ENCODE assay signal across 7 mouse cellular contexts in genomic region chr11:87662407-87662806, GRCm38 (mm10). TPM values are rescaled to one million over a fixed set of nuclear protein-coding genes. Genes with fewer than 3 reads are reported as not detected.
DNase-seq lines count a peak whose midpoint lies in the region; ATAC-seq lines count a peak whose summit lies in the region.

Rnf43 (plus strand) TSS chr11:87662722.

- H3K27ac ChIP-seq in embryonic facial prominence, embryonic 12.5 days = no peak within 1 kb of the TSS
- H3K27ac ChIP-seq in limb, embryonic 11.5 days (replicated peaks; ENCODE audit: low read depth, low read length) = no peak within 1 kb of the TSS
- no peak within 1 kb of the TSS for H3K27ac ChIP-seq in midbrain, embryonic 14.5 days (replicated peaks; ENCODE audit: low read depth, low read length)

- peak within 1 kb of the TSS; percentile 25; the same call in 1 of the 2 replicates for H3K9ac ChIP-seq in embryonic facial prominence, embryonic 12.5 days
- H3K9ac ChIP-seq in limb, embryonic 11.5 days (ENCODE audit: low read length) = no peak within 1 kb of the TSS
- H3K9ac ChIP-seq in midbrain, embryonic 14.5 days (replicated peaks; ENCODE audit: low read length) = no peak within 1 kb of the TSS

- DNase-seq in adrenal gland, postnatal 25 days = peak; percentile 83
- peak; percentile 95 for DNase-seq in heart, adult 11 months
- DNase-seq in kidney, adult 18-20 months = peak; percentile 93
- DNase-seq in limb, embryonic 11.5 days (ENCODE audit: low spot score) = peak; percentile 90
- peak; percentile 88 for DNase-seq in midbrain, embryonic 14.5 days
- DNase-seq in spleen, adult 18-20 months = peak; percentile 75 to 88

- peak within 1 kb of the TSS; percentile 62 for H3K4me2 ChIP-seq in embryonic facial prominence, embryonic 12.5 days (replicated peaks)
- peak within 1 kb of the TSS; percentile 55 for H3K4me2 ChIP-seq in limb, embryonic 11.5 days (ENCODE audit: low read depth, severe bottlenecking)
- H3K4me2 ChIP-seq in midbrain, embryonic 14.5 days (ENCODE audit: low read length) = peak within 1 kb of the TSS; percentile 48

- H3K4me3 ChIP-seq in embryonic facial prominence, embryonic 12.5 days = peak within 1 kb of the TSS; percentile 38
- H3K4me3 ChIP-seq in limb, embryonic 11.5 days (ENCODE audit: low read depth, low read length) = peak within 1 kb of the TSS; percentile 26
- H3K4me3 ChIP-seq in midbrain, embryonic 14.5 days (replicated peaks; ENCODE audit: low read depth, low read length) = peak within 1 kb of the TSS; percentile 17

- 0% methylated on average over 8 of the region's 8 CpGs for WGBS in embryonic facial prominence, embryonic 12.5 days
- WGBS in limb, embryonic 11.5 days = under 1% methylated on average over 8 of the region's 8 CpGs
- 0% methylated on average over 8 of the region's 8 CpGs for whole genome bisulfite sequencing in midbrain, embryonic 14.5 days

- peaks cover 9% of the 10 kb centered on the region for H3K27me3 ChIP-seq in embryonic facial prominence, embryonic 12.5 days
- peaks cover 14% of the 10 kb centered on the region for H3K27me3 ChIP-seq in limb, embryonic 11.5 days (ENCODE audit: control insufficient read depth, insufficient read depth, low read length)
- H3K27me3 ChIP-seq in midbrain, embryonic 14.5 days (ENCODE audit: control insufficient read depth, insufficient read depth, low read length) = peaks cover 15% of the 10 kb centered on the region

- 0 out of 2 replicates have a peak, but pooled peaks have one; percentile 35 for ATAC-seq in embryonic facial prominence, embryonic 12.5 days (ENCODE audit: insufficient number of reproducible peaks, insufficient read depth, low FRiP score, low TSS enrichment)
- ATAC-seq in limb, embryonic 11.5 days (ENCODE audit: insufficient number of reproducible peaks, low FRiP score, low TSS enrichment, low read depth) = 0 out of 2 replicates have a peak, but pooled peaks have one; percentile 31
- ATAC-seq in midbrain, embryonic 14.5 days (ENCODE audit: low FRiP score, low TSS enrichment) = peak; percentile 27; the same call in 1 of the 2 replicates

- no peaks in the 10 kb centered on the region for H3K36me3 ChIP-seq in embryonic facial prominence, embryonic 12.5 days
- H3K36me3 ChIP-seq in limb, embryonic 11.5 days (ENCODE audit: control insufficient read depth, insufficient read depth, low read length) = no peaks in the 10 kb centered on the region
- no peaks in the 10 kb centered on the region for H3K36me3 ChIP-seq in midbrain, embryonic 14.5 days (ENCODE audit: control insufficient read depth, insufficient read depth, low read length)

- H3K9me3 ChIP-seq in embryonic facial prominence, embryonic 12.5 days = no peaks in the 10 kb centered on the region
- no peaks in the 10 kb centered on the region for H3K9me3 ChIP-seq in limb, embryonic 11.5 days (ENCODE audit: control insufficient read depth, low read length)
- no peaks in the 10 kb centered on the region for H3K9me3 ChIP-seq in midbrain, embryonic 14.5 days (ENCODE audit: control insufficient read depth, low read length)

- H3K4me1 ChIP-seq in embryonic facial prominence, embryonic 12.5 days = no peaks in the 10 kb centered on the region
- no peaks in the 10 kb centered on the region for H3K4me1 ChIP-seq in limb, embryonic 11.5 days (ENCODE audit: control insufficient read depth, insufficient read depth, low read length)
- H3K4me1 ChIP-seq in midbrain, embryonic 14.5 days (ENCODE audit: control insufficient read depth, insufficient read depth, low read length) = peaks cover 3% of the 10 kb centered on the region; the same call in 1 of the 2 replicates

RNA-seq across cellular contexts. Expression of gene Rnf43, which starts in this region (rescaled TPM):
- 5.5 and 6.1 TPM in 2 replicates for total RNA-seq in adrenal gland, postnatal 25 days (2021)
- polyA plus RNA-seq in embryonic facial prominence, embryonic 12.5 days (2016; fragmentation: Nextera tagmentation; extraction: Ambion mirVana) = 4.5 and 5.5 TPM in 2 replicates
- polyA plus RNA-seq in limb, embryonic 11.5 days (2014; fragmentation: Nextera tagmentation; extraction: Ambion mirVana) = 1.6 and 2.0 TPM in 2 replicates
- 0.28 and 0.78 TPM in 2 replicates for polyA plus RNA-seq in midbrain, embryonic 14.5 days (2014; fragmentation: Nextera tagmentation; extraction: Ambion mirVana)

Comparison
In these comparisons a context has a peak if more than half of its experiments do, and no peak if none do; other contexts are left out.
1. Peak in DNase-seq, ATAC-seq, H3K4me3 ChIP-seq and H3K4me2 ChIP-seq in midbrain, embryonic 14.5 days; RNA of the gene not detected or under 1 TPM.